Mouse (Mus musculus) lung, adult 2 months (tissue): ENCODE measurements around the gene Ryr2.

Experiments used
- CTCF ChIP-seq: fragments of 200-500 bp; IDR thresholded peaks from 2 replicates; pipeline ENCODE4 v1.5.1; 2011; ENCODE audit warnings: mild to moderate bottlenecking, low read length, control low read depth; ENCODE audit not compliant: insufficient read depth
- POLR2A ChIP-seq: fragments of 200-500 bp; IDR thresholded peaks from 2 replicates; pipeline ENCODE4 v1.6.1; 2011; ENCODE audit warnings: low read depth, mild to moderate bottlenecking, control low read depth, low read length, borderline replicate concordance; ENCODE audit errors: extremely low read depth

- TF ChIP-seq CTCF, result no peak
- no peak for TF ChIP-seq POLR2A
Observed at GRCm38 (mm10) chr13:12074897-12075296, 31.8 kb downstream of the Ryr2 start.
